Mouse (Mus musculus) CD4-positive, CD25-positive, alpha-beta regulatory T cell, adult 2 months (primary cell): Measurements from ENCODE around the gene Stk38.
A peak's percentile ranks its signal among the peaks of the same experiment; 100 is the strongest.
"Not testable (repeated sequence)": the region's sequence is repeated elsewhere in the genome, so short reads cannot be mapped to it uniquely, and the experiment has no call there.

Source experiments
- DNase-seq: peaks from one replicate; pipeline ENCODE4 v3.0.0-alpha.2; 2012; ENCODE audit warnings: low read depth, low spot score

The Stk38 gene

GRCm38 (mm10) chr17:29009181-29009580 is 1.4 kb upstream of the Stk38 start:
- no peak for DNase-seq

- no peak for DNase-seq
These were observed 493 bp upstream of the Stk38 start for GRCm38 (mm10) chr17:29008326-29008650.

- DNase-seq, result no peak
These were observed 553 bp downstream of the Stk38 start for GRCm38 (mm10) chr17:29007243-29007640.

GRCm38 (mm10) chr17:29006812-29007211 is 983 bp downstream of the Stk38 start:
- peak; percentile 37 for DNase-seq

- no peak for DNase-seq
These were observed 2.8 kb downstream of the Stk38 start for GRCm38 (mm10) chr17:29005002-29005401.

- peak; percentile 66 for DNase-seq
These were observed 4.1 kb downstream of the Stk38 start for GRCm38 (mm10) chr17:29003740-29004139.

- DNase-seq, result no peak
These were observed 7.3 kb downstream of the Stk38 start for GRCm38 (mm10) chr17:29000465-29000864.

GRCm38 (mm10) chr17:28994615-28995014 is 13.2 kb downstream of the Stk38 start:
- peak; percentile 40 for DNase-seq

- DNase-seq, result not testable (repeated sequence)
These were observed 14.8 kb downstream of the Stk38 start for GRCm38 (mm10) chr17:28993004-28993403.

GRCm38 (mm10) chr17:28992105-28992504 is 15.7 kb downstream of the Stk38 start:
- DNase-seq, result no peak

GRCm38 (mm10) chr17:28991286-28991685 is 16.5 kb downstream of the Stk38 start:
- no peak for DNase-seq

GRCm38 (mm10) chr17:28990060-28990459 is 17.7 kb downstream of the Stk38 start:
- no peak for DNase-seq

GRCm38 (mm10) chr17:28988996-28989395 is 18.8 kb downstream of the Stk38 start:
- no peak for DNase-seq

- DNase-seq, result no peak
These were observed 19.5 kb downstream of the Stk38 start for GRCm38 (mm10) chr17:28988291-28988690.

- DNase-seq, result peak; percentile 81
These were observed 20.1 kb downstream of the Stk38 start for GRCm38 (mm10) chr17:28987713-28988112.

- peak; percentile 56 for DNase-seq
These were observed 21.0 kb downstream of the Stk38 start for GRCm38 (mm10) chr17:28986833-28987232.

GRCm38 (mm10) chr17:28984724-28985420 is 22.9 kb downstream of the Stk38 start:
- DNase-seq, result no peak

- DNase-seq, result no peak
These were observed 25.2 kb downstream of the Stk38 start for GRCm38 (mm10) chr17:28982591-28982990.

GRCm38 (mm10) chr17:28981081-28981480 is 26.7 kb downstream of the Stk38 start:
- DNase-seq, result no peak

- DNase-seq, result no peak
These were observed 28.7 kb downstream of the Stk38 start for GRCm38 (mm10) chr17:28979091-28979490.

GRCm38 (mm10) chr17:28970122-28970521 is 37.7 kb downstream of the Stk38 start:
- no peak for DNase-seq

GRCm38 (mm10) chr17:28967021-28967610 is 40.7 kb downstream of the Stk38 start:
- peak; percentile 33 for DNase-seq

- DNase-seq, result no peak
These were observed 46.2 kb downstream of the Stk38 start for GRCm38 (mm10) chr17:28961596-28961995.

GRCm38 (mm10) chr17:28960597-28960996 is 47.2 kb downstream of the Stk38 start:
- no peak for DNase-seq
